20 mouse cellular contexts compared by ENCODE assay signal in genomic region chr14:29707561-29708335, GRCm38 (mm10). TPM values are rescaled to one million over a fixed set of nuclear protein-coding genes. Genes with fewer than 3 reads are reported as not detected.
DNase-seq lines count a peak whose midpoint lies in the region; ATAC-seq and TF ChIP-seq lines count a peak whose summit lies in the region.
"Had no signal": no experiment of that assay in that cellular context is flagged by ENCODE, and none has a peak within 500 bp of the region (broad histone marks: within the 10 kb centered on the region; RNA-seq: fewer than 3 reads in every experiment).

No protein-coding gene starts in this region.

- ATAC-seq in hindbrain, embryonic 13.5 days (ENCODE audit: low FRiP score), result peak; percentile 68; the same call in 1 of the 2 replicates
- ATAC-seq in neural tube, embryonic 14.5 days (ENCODE audit: low read depth), result peak; percentile 82
- ATAC-seq: activated CD4-positive, CD25-positive, alpha-beta regulatory T cell, adult 4 months had no signal

- peaks cover 26% of the 10 kb centered on the region for H3K4me1 ChIP-seq in hindbrain, embryonic 13.5 days (replicated peaks)
- no peaks in the 10 kb centered on the region for H3K4me1 ChIP-seq in neural tube, embryonic 14.5 days (ENCODE audit: control insufficient read depth, insufficient read depth, low read length)
- H3K4me1 ChIP-seq in embryonic facial prominence, embryonic 10.5 days, result peaks cover 4% of the 10 kb centered on the region; the same call in 1 of the 2 replicates
- H3K4me1 ChIP-seq: limb, embryonic 12.5 days; stomach, embryonic 15.5 days had no signal

- no peaks in the 10 kb centered on the region for H3K36me3 ChIP-seq in hindbrain, embryonic 13.5 days
- H3K36me3 ChIP-seq in neural tube, embryonic 14.5 days (ENCODE audit: control insufficient read depth, insufficient read depth, low read length), result no peaks in the 10 kb centered on the region
- H3K36me3 ChIP-seq in embryonic facial prominence, embryonic 10.5 days (replicated peaks), result no peaks in the 10 kb centered on the region
- H3K36me3 ChIP-seq: G1E; heart, embryonic 10.5 days; limb, embryonic 12.5 days; stomach, embryonic 15.5 days had no signal

- H3K9ac ChIP-seq in hindbrain, embryonic 13.5 days, result peak overlapping the region; percentile 9; the same call in 1 of the 2 replicates
- H3K9ac ChIP-seq in neural tube, embryonic 14.5 days (replicated peaks; ENCODE audit: low read depth, low read length), result 0 out of 2 replicates have a peak overlapping the region, but pooled peaks have one; percentile 18
- H3K9ac ChIP-seq: limb, embryonic 12.5 days; stomach, embryonic 15.5 days had no signal

- no peak for TF ChIP-seq CTCF in layer of hippocampus, adult 2 months (conservative IDR thresholded peaks at IDR 0.05)

- H3K27me3 ChIP-seq in hindbrain, embryonic 13.5 days, result no peaks in the 10 kb centered on the region
- H3K27me3 ChIP-seq in neural tube, embryonic 14.5 days (ENCODE audit: control insufficient read depth, insufficient read depth, low read length), result no peaks in the 10 kb centered on the region
- H3K27me3 ChIP-seq in embryonic facial prominence, embryonic 10.5 days (replicated peaks; ENCODE audit: low read depth, poor library complexity, severe bottlenecking), result peaks cover 27% of the 10 kb centered on the region

- DNase-seq in cerebellum, postnatal 25 days, result peak; percentile 47 to 60
- DNase-seq in cerebellum, adult 18-20 months, result no peak
- DNase-seq in layer of hippocampus, adult 2 months (ENCODE audit: low spot score in 2 of 2), result no peak
- DNase-seq in layer of hippocampus, adult 9-10 months (ENCODE audit: low spot score), result no peak
- DNase-seq in MN1 (ENCODE audit: low spot score), result no peak
- no peak for DNase-seq in embryonic facial prominence, embryonic 10.5 days (ENCODE audit: low spot score)
- DNase-seq: B cell, adult 2 months; layer of hippocampus, postnatal 36 days; lung, adult 2 months; right cerebral cortex, postnatal 4 days; thymus, postnatal 25 days had no signal

- H3K4me3 ChIP-seq in layer of hippocampus, adult 2 months, result peak overlapping the region; percentile 20; the same call in 1 of the 2 replicates
- no peak overlapping the region for H3K4me3 ChIP-seq in hindbrain, embryonic 13.5 days
- no peak overlapping the region for H3K4me3 ChIP-seq in neural tube, embryonic 14.5 days (ENCODE audit: low read depth, low read length)
- no peak overlapping the region for H3K4me3 ChIP-seq in embryonic facial prominence, embryonic 10.5 days
- H3K4me3 ChIP-seq: heart, embryonic 10.5 days; limb, embryonic 12.5 days; stomach, embryonic 15.5 days had no signal

- peak overlapping the region; percentile 40 for H3K4me2 ChIP-seq in hindbrain, embryonic 13.5 days
- peak overlapping the region; percentile 6; the same call in 1 of the 2 replicates for H3K4me2 ChIP-seq in neural tube, embryonic 14.5 days (ENCODE audit: low read depth, low read length)
- H3K4me2 ChIP-seq: limb, embryonic 12.5 days; stomach, embryonic 15.5 days had no signal

- no peak overlapping the region for H3K27ac ChIP-seq in layer of hippocampus, adult 2 months
- H3K27ac ChIP-seq in hindbrain, embryonic 13.5 days, result peak overlapping the region; percentile 46
- H3K27ac ChIP-seq in neural tube, embryonic 14.5 days (ENCODE audit: low read depth, low read length), result peak overlapping the region; percentile 22; the same call in 1 of the 2 replicates
- no peak overlapping the region for H3K27ac ChIP-seq in embryonic facial prominence, embryonic 10.5 days (replicated peaks)
- H3K27ac ChIP-seq: heart, embryonic 10.5 days; limb, embryonic 12.5 days; stomach, embryonic 15.5 days had no signal

- 46% methylated on average over 18 of the region's 18 CpGs for WGBS in hindbrain, embryonic 13.5 days
- WGBS in neural tube, embryonic 14.5 days, result 37% methylated on average over 18 of the region's 18 CpGs
- WGBS in embryonic facial prominence, embryonic 10.5 days, result 43% methylated on average over 18 of the region's 18 CpGs

- H3K9me3 ChIP-seq in hindbrain, embryonic 13.5 days, result no peaks in the 10 kb centered on the region
- H3K9me3 ChIP-seq in neural tube, embryonic 14.5 days (ENCODE audit: control insufficient read depth, low read length), result no peaks in the 10 kb centered on the region
- no peaks in the 10 kb centered on the region for H3K9me3 ChIP-seq in embryonic facial prominence, embryonic 10.5 days
- H3K9me3 ChIP-seq: heart, embryonic 10.5 days; limb, embryonic 12.5 days; stomach, embryonic 15.5 days had no signal

RNA-seq across cellular contexts. Expression of gene Cacna2d3, which starts 13.9 kb away (rescaled TPM):
- 100 to 1,000 TPM in 1 of 2 experiments, 10 to 100 TPM in 1; 98.7 to 101 TPM for total RNA-seq in layer of hippocampus, adult 2 months (2021)
- polyA plus RNA-seq in hindbrain, embryonic 13.5 days (2015; fragmentation: Nextera tagmentation; extraction: Ambion mirVana), result 42.0 and 47.7 TPM in 2 replicates
- 58.8 and 63.0 TPM in 2 replicates for polyA plus RNA-seq in neural tube, embryonic 14.5 days (2014; fragmentation: Nextera tagmentation; extraction: Ambion mirVana)
- 1.8 and 1.9 TPM in 2 replicates for polyA plus RNA-seq in embryonic facial prominence, embryonic 10.5 days (2016; fragmentation: Nextera tagmentation; extraction: Ambion mirVana)
- total RNA-seq: hematopoietic stem cell, adult 5-6 weeks; neutrophil, adult 5-6 weeks had no signal
- polyA plus RNA-seq: activated CD4-positive, CD25-positive, alpha-beta regulatory T cell, adult 4 months; G1E had no signal

Comparison
In these comparisons a context has a peak if more than half of its experiments do, and no peak if none do; other contexts are left out.
1. DNase-seq: peak in cerebellum, postnatal 25 days (2 of 2); none in cerebellum, adult 18-20 months (0 of 2), layer of hippocampus, adult 2 months (0 of 2), layer of hippocampus, adult 9-10 months (single experiment), MN1 (single experiment) and embryonic facial prominence, embryonic 10.5 days (single experiment).
2. H3K27ac ChIP-seq: peak in hindbrain, embryonic 13.5 days (single experiment) and neural tube, embryonic 14.5 days (single experiment); none in layer of hippocampus, adult 2 months (single experiment) and embryonic facial prominence, embryonic 10.5 days (single experiment).
3. RNA of gene Cacna2d3, which starts 13.9 kb away (polyA plus RNA-seq): 58.8 to 63.0 TPM in neural tube, embryonic 14.5 days and 42.0 to 47.7 TPM in hindbrain, embryonic 13.5 days; 1.8 to 1.9 TPM in embryonic facial prominence, embryonic 10.5 days; every median in the first group is over 10 times any median in the second.